Mouse (Mus musculus) liver, adult 2 months (tissue): ENCODE measurements at regions not wholly inside any gene's neighbourhood (a gene's known extent, or its start where the extent isn't known, plus 50 kb on each side); places are given as distances from the start of the nearest gene placed in this dataset.

ENCODE experiments used
- DNase-seq: peaks from one replicate; pipeline ENCODE4 v3.0.0-alpha.2; 2011; ENCODE audit warnings: low read depth, low spot score; ENCODE audit errors: extremely low read depth
- H3K27ac ChIP-seq: fragments of 200-500 bp; replicated peaks from 2 replicates; pipeline ENCODE4 v1.5.1; 2012; ENCODE audit warnings: low read depth, mild to moderate bottlenecking, control low read depth, inconsistent platforms, low read length; ENCODE audit not compliant: insufficient read depth
- H3K27me3 ChIP-seq: fragments of 200-500 bp; 2 replicates; pipeline ENCODE4 v1.6.1; 2012; ENCODE audit warnings: mild to moderate bottlenecking, moderate library complexity, low read length, inconsistent platforms; ENCODE audit not compliant: control insufficient read depth, insufficient read depth
- H3K36me3 ChIP-seq: fragments of 200-500 bp; 2 replicates; pipeline ENCODE4 v1.6.1; 2012; ENCODE audit warnings: low read length, inconsistent platforms; ENCODE audit not compliant: control insufficient read depth, insufficient read depth
- H3K4me1 ChIP-seq: fragments of 200-500 bp; 2 replicates; pipeline ENCODE4 v1.6.1; 2011; ENCODE audit warnings: low read length; ENCODE audit not compliant: control insufficient read depth, insufficient read depth
- H3K4me3 ChIP-seq: fragments of 200-500 bp; 2 replicates; pipeline ENCODE4 v1.5.1; 2011; ENCODE audit warnings: low read depth, mild to moderate bottlenecking, control low read depth, low read length, moderate library complexity; ENCODE audit not compliant: insufficient read depth
- H3K79me2 ChIP-seq: fragments of 200-500 bp; 2 replicates; pipeline ENCODE4 v1.6.1; 2012; ENCODE audit warnings: inconsistent platforms, mild to moderate bottlenecking, low read length, moderate library complexity; ENCODE audit not compliant: control insufficient read depth, insufficient read depth
- H3K9ac ChIP-seq: fragments of 200-500 bp; 2 replicates; pipeline ENCODE4 v1.6.1; 2012; ENCODE audit warnings: low read depth, mild to moderate bottlenecking, control low read depth, inconsistent platforms, low read length
- CTCF ChIP-seq: fragments of 200-500 bp; IDR thresholded peaks from 2 replicates; pipeline ENCODE4 v1.5.1; 2011; ENCODE audit warnings: low read depth, low read length, control low read depth
- POLR2A ChIP-seq: fragments of 200-500 bp; IDR thresholded peaks from 2 replicates; pipeline ENCODE4 v1.6.1; 2011; ENCODE audit warnings: low read length, control low read depth; ENCODE audit not compliant: insufficient read depth; ENCODE audit errors: extremely low read depth
- WGBS: fragments of 180-500 bp; shearing (Covaris S2); methylation state at CpG from one replicate; pipeline ENCODE4 v1.1.7; 2018; 5-methylcytosine and 5-hydroxymethylcytosine counted together

GRCm38 (mm10) chr2:166275398-166275797, 119.9 kb upstream of the Sulf2 start:
- WGBS = 80% methylated on average over 8 of the region's 8 CpGs
- no peak overlapping the region for H3K9ac ChIP-seq
- no peaks in the 10 kb centered on the region for H3K79me2 ChIP-seq
- no peaks in the 10 kb centered on the region for H3K36me3 ChIP-seq
- H3K4me1 ChIP-seq = no peaks in the 10 kb centered on the region
- H3K27ac ChIP-seq = no peak overlapping the region
- TF ChIP-seq CTCF (no peak), POLR2A (no peak)
- no peak overlapping the region for H3K4me3 ChIP-seq
- DNase-seq = no peak
- no peaks in the 10 kb centered on the region for H3K27me3 ChIP-seq

- Histone ChIP-seq H3K27me3 (no peaks in the 10 kb centered on the region), H3K4me1 (no peaks in the 10 kb centered on the region), H3K36me3 (no peaks in the 10 kb centered on the region), H3K4me3 (no peak overlapping the region), H3K79me2 (no peaks in the 10 kb centered on the region), H3K9ac (no peak overlapping the region), H3K27ac (no peak overlapping the region)
- TF ChIP-seq POLR2A = no peak
- no peak for TF ChIP-seq CTCF
- no peak for DNase-seq
- 73% methylated on average over 2 of the region's 2 CpGs for WGBS
These were observed 118.5 kb upstream of the Sulf2 start for GRCm38 (mm10) chr2:166274016-166274346.

- DNase-seq = no peak
- Histone ChIP-seq H3K27ac (no peak overlapping the region), H3K79me2 (no peaks in the 10 kb centered on the region), H3K36me3 (no peaks in the 10 kb centered on the region), H3K4me3 (no peak overlapping the region), H3K4me1 (no peaks in the 10 kb centered on the region), H3K9ac (no peak overlapping the region), H3K27me3 (no peaks in the 10 kb centered on the region)
- TF ChIP-seq CTCF = no peak
- TF ChIP-seq POLR2A = no peak
- 75% methylated on average over 23 of the region's 23 CpGs for WGBS
These were observed 118.0 kb upstream of the Sulf2 start for GRCm38 (mm10) chr2:166273312-166274015.

GRCm38 (mm10) chr2:166272841-166273240, 117.4 kb upstream of the Sulf2 start:
- Histone ChIP-seq H3K27ac (no peak overlapping the region), H3K27me3 (no peaks in the 10 kb centered on the region), H3K4me1 (no peaks in the 10 kb centered on the region), H3K9ac (no peak overlapping the region), H3K4me3 (no peak overlapping the region), H3K79me2 (no peaks in the 10 kb centered on the region), H3K36me3 (no peaks in the 10 kb centered on the region)
- TF ChIP-seq POLR2A (no peak), CTCF (no peak)
- 84% methylated on average over 1 of the region's 1 CpGs for WGBS
- DNase-seq = no peak

- Histone ChIP-seq H3K4me1 (no peaks in the 10 kb centered on the region), H3K9ac (no peak overlapping the region), H3K27me3 (no peaks in the 10 kb centered on the region), H3K36me3 (no peaks in the 10 kb centered on the region), H3K4me3 (no peak overlapping the region), H3K79me2 (no peaks in the 10 kb centered on the region), H3K27ac (no peak overlapping the region)
- TF ChIP-seq CTCF (no peak), POLR2A (no peak)
- 76% methylated on average over 7 of the region's 7 CpGs for WGBS
- no peak for DNase-seq
These were observed 116.7 kb upstream of the Sulf2 start for GRCm38 (mm10) chr2:166272190-166272543.

- H3K27ac ChIP-seq = no peak overlapping the region
- DNase-seq = no peak
- TF ChIP-seq CTCF (no peak), POLR2A (no peak)
- no peaks in the 10 kb centered on the region for H3K4me1 ChIP-seq
- no peaks in the 10 kb centered on the region for H3K79me2 ChIP-seq
- H3K27me3 ChIP-seq = no peaks in the 10 kb centered on the region
- H3K4me3 ChIP-seq = no peak overlapping the region
- H3K36me3 ChIP-seq = no peaks in the 10 kb centered on the region
- 83% methylated on average over 11 of the region's 11 CpGs for WGBS
- H3K9ac ChIP-seq = no peak overlapping the region
These were observed 116.1 kb upstream of the Sulf2 start for GRCm38 (mm10) chr2:166271373-166272189.
